Mouse (Mus musculus): ENCODE measurements around the gene Sdf2. TPM values are rescaled to one million over a fixed set of nuclear protein-coding genes. Genes with fewer than 3 reads are reported as not detected.

Gene Sdf2
- 109 and 111 TPM in 2 replicates for polyA plus RNA-seq (2012; rRNA removed)

GRCm38 (mm10) chr11:78245627-78246317, at the start of gene Sdf2, which contains the start of gene Supt6:
Sdf2 (plus strand) TSS chr11:78245746.
Supt6 (minus strand) TSS chr11:78245987.

GRCm38 (mm10) chr11:78261380-78262352, 16.1 kb downstream of the Sdf2 start, which contains the start of gene 2610507B11Rik:
2610507B11Rik (plus strand) TSS chr11:78261752.

GRCm38 (mm10) chr11:78290654-78291053, 45.1 kb downstream of the Sdf2 start, which contains the start of gene BC030499:
BC030499 (plus strand) TSS chr11:78290841.

GRCm38 (mm10) chr11:78301357-78302084, 56.0 kb downstream of the Sdf2 start, which contains the start of gene Spag5:
Spag5 (plus strand) TSS chr11:78301529.

Other genes with a start within 250 kb of the Sdf2 start
- gene Dhrs13, start 213.5 kb upstream of the Sdf2 start, polyA plus RNA-seq (2012; rRNA removed) = 10.2 and 13.2 TPM in 2 replicates
- gene Flot2, start 207.8 kb upstream of the Sdf2 start, polyA plus RNA-seq (2012; rRNA removed) = 48.6 and 62.6 TPM in 2 replicates
- gene Eral1, start 165.4 kb upstream of the Sdf2 start, polyA plus RNA-seq (2012; rRNA removed) = 25.8 and 27.9 TPM in 2 replicates
- 14.6 and 14.8 TPM in 2 replicates for gene Fam222b, start 151.1 kb upstream of the Sdf2 start, polyA plus RNA-seq (2012; rRNA removed)
- 141 and 147 TPM in 2 replicates for gene Traf4, start 80.2 kb upstream of the Sdf2 start, polyA plus RNA-seq (2012; rRNA removed)
- 22.3 and 22.8 TPM in 2 replicates for gene Nek8, start 69.1 kb upstream of the Sdf2 start, polyA plus RNA-seq (2012; rRNA removed)
- gene Tlcd1, start 69.0 kb upstream of the Sdf2 start, polyA plus RNA-seq (2012; rRNA removed) = 42.4 and 46.5 TPM in 2 replicates
- gene Rpl23a, start 62.2 kb upstream of the Sdf2 start, polyA plus RNA-seq (2012; rRNA removed) = 91.3 and 145 TPM in 2 replicates
- 29.9 and 32.3 TPM in 2 replicates for gene Rab34, start 57.3 kb upstream of the Sdf2 start, polyA plus RNA-seq (2012; rRNA removed)
- gene Proca1, start 52.4 kb upstream of the Sdf2 start, polyA plus RNA-seq (2012; rRNA removed) = 0.30 and 0.80 TPM in 2 replicates
- gene Supt6, start 241 bp downstream of the Sdf2 start, polyA plus RNA-seq (2012; rRNA removed) = 17.3 and 23.4 TPM in 2 replicates
- gene 2610507B11Rik, start 16.0 kb downstream of the Sdf2 start, polyA plus RNA-seq (2012; rRNA removed) = 65.5 and 85.1 TPM in 2 replicates
- 0.22 and 0.34 TPM in 2 replicates for gene BC030499, start 45.1 kb downstream of the Sdf2 start, polyA plus RNA-seq (2012; rRNA removed)
- gene Spag5, start 55.8 kb downstream of the Sdf2 start, polyA plus RNA-seq (2012; rRNA removed) = 8.6 and 9.4 TPM in 2 replicates
- gene Aldoc, start 77.2 kb downstream of the Sdf2 start, polyA plus RNA-seq (2012; rRNA removed) = 16.8 and 18.5 TPM in 2 replicates
- 96.0 and 116 TPM in 2 replicates for gene Pigs, start 82.7 kb downstream of the Sdf2 start, polyA plus RNA-seq (2012; rRNA removed)
- 90.9 and 94.8 TPM in 2 replicates for gene Unc119, start 97.7 kb downstream of the Sdf2 start, polyA plus RNA-seq (2012; rRNA removed)
- gene Foxn1, start 140.8 kb downstream of the Sdf2 start, polyA plus RNA-seq (2012; rRNA removed) = 0.86 and 1.3 TPM in 2 replicates
- 243 and 292 TPM in 2 replicates for gene Slc13a2, start 176.5 kb downstream of the Sdf2 start, polyA plus RNA-seq (2012; rRNA removed)
- gene Slc46a1, start 220.0 kb downstream of the Sdf2 start, polyA plus RNA-seq (2012; rRNA removed) = 56.5 and 74.1 TPM in 2 replicates